Mouse (Mus musculus) layer of hippocampus, adult 6 months (tissue): Measurements from ENCODE around the gene Pdilt. TPM values are rescaled to one million over a fixed set of nuclear protein-coding genes. Genes with fewer than 3 reads are reported as not detected.

Source experiments
- long read RNA-seq, 2 experiments: library from polyadenylated mRNA; unstranded; transcript quantifications; one replicate each; pipeline ENCODE4 v2.0.0; 2019 to 2020
- polyA plus RNA-seq: library from polyadenylated mRNA; unstranded; fragments of <200 nt; fragmentation: Nextera tagmentation; gene quantifications from 2 replicates; pipeline ENCODE4 v1.2.3, GENCODE M21; 2021

Gene Pdilt
- not detected in 2 replicates for polyA plus RNA-seq
- long read RNA-seq, experiment 1 = 0 reads
- long read RNA-seq, experiment 2 = 0 reads

GRCm38 (mm10) chr7:119523389-119523788 is at the start of gene Pdilt:
Gene Pdilt (minus strand): TSS chr7:119523489.

DNA sequence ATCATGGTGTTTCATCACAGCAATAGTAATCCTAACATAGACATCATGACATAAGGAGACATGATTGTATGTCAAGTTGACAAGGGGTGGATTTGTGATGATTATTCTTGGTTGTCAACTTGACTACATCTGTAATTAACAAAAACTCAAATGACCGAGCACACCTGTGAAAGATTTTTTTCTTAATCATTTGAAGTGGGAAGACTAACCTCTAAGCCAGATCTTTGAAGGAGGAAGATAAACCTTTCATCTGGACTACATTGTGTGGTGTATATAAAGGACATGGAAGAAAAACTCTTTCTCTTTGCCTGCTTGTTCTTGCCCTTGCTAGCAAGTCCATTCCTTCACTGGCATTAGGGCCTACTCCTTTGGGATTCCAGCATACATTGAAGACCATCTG is 30.8 kb upstream of the Pdilt start, which contains the start of gene Acsm2:
Gene Acsm2 (plus strand): TSS at position 301 of the 400 bp plus-strand sequence.

DNA sequence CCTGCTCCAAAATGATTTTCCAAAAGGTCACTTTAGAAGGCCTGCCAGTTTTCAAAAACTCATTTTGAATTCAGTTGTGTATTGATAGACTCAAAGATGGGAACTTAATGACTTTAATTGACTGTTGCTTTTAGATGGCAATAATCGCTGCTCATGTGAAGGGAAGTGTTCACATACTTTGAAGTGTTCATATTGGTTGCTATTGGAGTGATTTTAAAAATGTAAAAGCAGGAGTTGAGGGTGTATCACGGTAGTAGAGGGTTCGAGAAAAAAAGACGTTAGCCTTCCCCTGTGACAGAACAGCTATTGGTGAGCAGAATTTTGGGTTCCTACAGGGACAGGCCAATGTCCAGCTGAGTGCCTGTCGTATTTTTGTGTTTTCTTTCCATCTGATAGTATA is 4.1 kb downstream of the Pdilt start, which contains the start of gene Acsm5:
Gene Acsm5 (plus strand): TSS at position 301 of the 400 bp plus-strand sequence.

GRCm38 (mm10) chr7:119479256-119479655 is 44.0 kb downstream of the Pdilt start, which contains the start of gene Umod:
Gene Umod (minus strand): TSS chr7:119479282.

GRCm38 (mm10) chr7:119459185-119459584 is 64.1 kb downstream of the Pdilt start, which contains the start of gene Gp2:
Gene Gp2 (minus strand): TSS chr7:119459285.

Other genes with a start within 250 kb of the Pdilt start
- gene Gp2, start 64.2 kb downstream of the Pdilt start, polyA plus RNA-seq = not detected in 2 replicates
- not detected in 2 replicates for gene Umod, start 44.2 kb downstream of the Pdilt start, polyA plus RNA-seq
- gene Acsm5, start 4.0 kb downstream of the Pdilt start, polyA plus RNA-seq = 0.18 TPM in 1 of 2 replicates, not detected in the other
- gene Acsm2, start 30.9 kb upstream of the Pdilt start, polyA plus RNA-seq = not detected in 2 replicates
- gene Acsm1, start 83.5 kb upstream of the Pdilt start, polyA plus RNA-seq = not detected in 2 replicates
- gene Acsm4, start 166.5 kb upstream of the Pdilt start, polyA plus RNA-seq = not detected in 2 replicates
- 39.0 and 40.0 TPM in 2 replicates for gene Thumpd1, start 197.3 kb upstream of the Pdilt start, polyA plus RNA-seq
- gene Acsm3, start 237.4 kb upstream of the Pdilt start, polyA plus RNA-seq = 0.46 TPM in 1 of 2 replicates, not detected in the other